Mouse (Mus musculus) heart, adult 2 months (tissue): ENCODE data around the gene Tmem186. TPM values are rescaled to one million over a fixed set of nuclear protein-coding genes. Genes with fewer than 3 reads are reported as not detected.

Experiments used
- DNase-seq, 2 experiments: peaks; one replicate each; pipeline ENCODE4 v3.0.0; 2021
- H3K27ac ChIP-seq: fragments of 200-600 bp; 2 replicates; pipeline ENCODE4 v1.8.1; 2022
- H3K27me3 ChIP-seq: fragments of 200-500 bp; 2 replicates; pipeline ENCODE4 v1.6.1; 2012; ENCODE audit warnings: mild to moderate bottlenecking, low read length, inconsistent platforms, mixed read lengths; ENCODE audit not compliant: control insufficient read depth, insufficient read depth
- H3K36me3 ChIP-seq: fragments of 200-500 bp; 2 replicates; pipeline ENCODE4 v1.6.1; 2012; ENCODE audit warnings: low read length, inconsistent platforms; ENCODE audit not compliant: control insufficient read depth, insufficient read depth
- H3K4me1 ChIP-seq: fragments of 200-500 bp; 2 replicates; pipeline ENCODE4 v1.6.1; 2011; ENCODE audit warnings: low read length; ENCODE audit not compliant: control insufficient read depth, insufficient read depth
- H3K4me3 ChIP-seq: fragments of 200-600 bp; 2 replicates; pipeline ENCODE4 v1.8.1; 2022
- H3K79me2 ChIP-seq: fragments of 200-500 bp; replicated peaks from 2 replicates; pipeline ENCODE4 v1.6.1; 2012; ENCODE audit warnings: mild to moderate bottlenecking, inconsistent platforms, low read length, moderate library complexity, mixed read lengths; ENCODE audit not compliant: control insufficient read depth, insufficient read depth
- H3K9ac ChIP-seq: fragments of 200-500 bp; 2 replicates; pipeline ENCODE4 v1.6.1; 2012; ENCODE audit warnings: low read depth, mild to moderate bottlenecking, control low read depth, inconsistent platforms, low read length, mixed read lengths
- CTCF ChIP-seq: fragments of 200-600 bp; IDR thresholded peaks from 2 replicates; pipeline ENCODE4 v1.8.1; 2022; ENCODE audit warnings: antibody characterized with exemption, mild to moderate bottlenecking, moderate library complexity
- EP300 ChIP-seq: fragments of 200-500 bp; IDR thresholded peaks from 2 replicates; pipeline ENCODE4 v1.6.1; 2011; ENCODE audit warnings: low read depth, low read length, control low read depth; ENCODE audit not compliant: insufficient read depth
- POLR2A ChIP-seq: fragments of 200-500 bp; IDR thresholded peaks from 2 replicates; pipeline ENCODE4 v1.6.1; 2011; ENCODE audit warnings: mild to moderate bottlenecking, low read depth, low read length, control low read depth; ENCODE audit not compliant: insufficient read depth
- WGBS: fragments of 180-500 bp; shearing (Covaris S2); methylation state at CpG from one replicate; pipeline ENCODE4 v1.1.7; 2018; 5-methylcytosine and 5-hydroxymethylcytosine counted together
- intact Hi-C: fragments of 180-260 bp; cut with DNase I; formaldehyde crosslinking; loops from one replicate; pipeline ENCODE4 v1.15.1; 2025
- polyA plus RNA-seq: library from polyadenylated mRNA; depleted of rRNA; stranded (reverse); fragments of >200 nt; gene quantifications from 2 replicates; pipeline ENCODE4 v1.2.3, GENCODE M21; 2012
- total RNA-seq, 2 experiments: library from RNA; stranded (reverse); gene quantifications; 2 replicates each; pipeline ENCODE4 v1.2.3; 2021

The Tmem186 gene
- total and polyA plus RNA-seq, 3 experiments, result 13.7 to 19.1 (median 17.2) TPM

DNA sequence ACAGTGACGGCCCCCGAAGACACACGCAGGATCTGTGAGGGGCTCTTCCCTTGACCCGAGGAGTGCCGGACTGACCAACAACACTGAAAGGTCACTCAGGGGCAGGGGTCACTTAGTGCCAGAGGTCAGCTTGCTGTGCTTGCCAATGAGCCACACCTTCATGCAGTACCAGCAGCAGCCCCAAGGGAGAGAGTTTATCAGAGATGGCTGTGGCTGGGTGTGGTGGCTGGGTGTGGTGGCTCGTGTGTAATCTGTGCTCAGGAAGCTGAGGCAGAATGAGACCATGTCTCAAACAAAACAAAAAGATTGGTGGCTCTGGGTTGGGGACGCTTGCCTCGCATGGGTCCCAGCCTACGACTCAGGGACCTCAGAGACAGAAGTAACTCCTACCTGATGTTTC is 18.1 kb upstream of the Tmem186 start:
- Histone ChIP-seq H3K36me3 (no peaks in the 10 kb centered on the region), H3K4me3 (no peak overlapping the region), H3K27ac (no peak overlapping the region), H3K79me2 (no peaks in the 10 kb centered on the region), H3K27me3 (no peaks in the 10 kb centered on the region), H3K9ac (no peak overlapping the region), H3K4me1 (no peaks in the 10 kb centered on the region)
- intact Hi-C loops, result loop anchor here (2.0 kb wide), 1 partner anchor 15 kb away; no protein-coding TSS in a partner anchor
- 62% methylated on average over 9 of the region's 9 CpGs for WGBS
- TF ChIP-seq CTCF, result peak; percentile 28; the same call in 1 of the 2 replicates
- TF ChIP-seq EP300, result no peak
- DNase-seq, result no peak

DNA sequence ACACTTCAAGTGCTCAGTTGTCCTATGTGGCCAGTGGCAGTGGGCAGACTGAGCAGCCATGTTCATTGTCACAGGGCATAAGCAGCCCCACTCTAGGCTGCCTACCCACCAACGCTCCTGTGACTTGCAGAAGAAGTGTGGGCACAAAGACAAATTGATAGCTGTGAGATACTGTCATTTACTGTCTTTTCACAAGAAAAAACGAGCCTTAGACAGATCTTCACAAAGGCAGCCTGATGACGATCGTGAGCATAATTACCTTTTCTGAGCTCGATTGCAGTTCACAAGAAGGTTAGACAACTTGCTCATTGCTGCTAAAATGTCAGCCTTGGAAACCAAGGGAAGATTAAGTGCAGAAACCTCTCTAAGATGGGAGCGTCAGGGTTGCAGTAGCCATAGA is 17.6 kb upstream of the Tmem186 start:
- Histone ChIP-seq H3K4me1 (no peaks in the 10 kb centered on the region), H3K27ac (no peak overlapping the region), H3K9ac (no peak overlapping the region), H3K4me3 (no peak overlapping the region), H3K27me3 (no peaks in the 10 kb centered on the region), H3K36me3 (no peaks in the 10 kb centered on the region), H3K79me2 (no peaks in the 10 kb centered on the region)
- no peak for DNase-seq
- intact Hi-C loops, result loop anchor here (2.0 kb wide), 1 partner anchor 16 kb away; no protein-coding TSS in a partner anchor
- 84% methylated on average over 6 of the region's 6 CpGs for WGBS
- TF ChIP-seq EP300 (no peak), CTCF (no peak), POLR2A (no peak)

DNA sequence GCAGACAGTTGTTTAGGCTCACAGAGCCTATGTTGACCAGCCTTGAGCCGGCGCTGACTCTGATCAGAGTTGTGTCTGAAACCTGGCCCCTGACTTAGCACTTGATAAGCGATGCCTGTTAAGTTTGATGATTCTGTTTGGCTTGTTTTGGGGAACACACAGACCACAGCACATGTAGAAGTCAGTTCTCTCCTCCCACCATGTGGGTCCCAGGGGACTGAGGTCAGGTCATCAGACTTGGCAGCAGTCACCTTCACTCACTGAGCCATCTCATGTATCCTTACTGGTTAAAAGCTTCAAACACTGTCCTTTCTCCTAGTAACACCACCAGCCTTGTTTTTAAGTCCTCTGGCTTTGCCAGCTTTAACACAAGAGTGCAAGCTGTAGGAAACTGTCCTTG is 12.5 kb upstream of the Tmem186 start:
- no peaks in the 10 kb centered on the region for H3K36me3 ChIP-seq
- no peaks in the 10 kb centered on the region for H3K27me3 ChIP-seq
- DNase-seq, result no peak
- no peaks in the 10 kb centered on the region for H3K4me1 ChIP-seq
- H3K79me2 ChIP-seq, result no peaks in the 10 kb centered on the region
- H3K27ac ChIP-seq, result no peak overlapping the region
- no peak for TF ChIP-seq EP300
- TF ChIP-seq CTCF, result no peak
- TF ChIP-seq POLR2A, result no peak
- no peak overlapping the region for H3K4me3 ChIP-seq
- intact Hi-C loops, result no loop called here
- H3K9ac ChIP-seq, result no peak overlapping the region
- WGBS, result 84% methylated on average over 3 of the region's 3 CpGs

DNA sequence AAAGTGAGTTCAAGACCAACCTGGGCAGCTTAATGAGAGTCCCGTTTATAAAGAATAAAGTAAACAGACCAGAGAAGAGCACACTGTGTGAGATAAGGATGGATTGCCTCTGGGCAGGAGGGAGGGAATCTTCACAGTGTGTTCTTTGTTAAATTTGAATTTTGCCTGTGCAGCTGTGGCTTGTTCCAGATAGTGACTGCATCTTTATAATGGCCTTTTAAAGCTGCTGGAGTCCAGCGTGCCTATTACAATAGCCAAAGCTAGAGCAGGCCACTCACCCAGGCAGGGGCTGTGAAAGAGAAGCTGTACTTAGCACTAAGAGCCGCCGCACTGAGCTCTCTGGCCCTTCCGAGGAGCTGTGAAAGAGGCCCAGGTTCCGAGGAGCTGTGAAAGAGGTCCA is 8.0 kb upstream of the Tmem186 start:
- Histone ChIP-seq H3K27ac (no peak overlapping the region), H3K36me3 (no peaks in the 10 kb centered on the region), H3K9ac (no peak overlapping the region), H3K79me2 (no peaks in the 10 kb centered on the region), H3K4me3 (no peak overlapping the region), H3K4me1 (peaks cover 1% of the 10 kb centered on the region; the same call in 1 of the 2 replicates), H3K27me3 (no peaks in the 10 kb centered on the region)
- intact Hi-C loops, result loop anchor here (2.0 kb wide), 1 partner anchor 151 kb away; no protein-coding TSS in a partner anchor
- WGBS, result 80% methylated on average over 6 of the region's 6 CpGs
- TF ChIP-seq EP300 (no peak), CTCF (no peak), POLR2A (no peak)
- no peak for DNase-seq

DNA sequence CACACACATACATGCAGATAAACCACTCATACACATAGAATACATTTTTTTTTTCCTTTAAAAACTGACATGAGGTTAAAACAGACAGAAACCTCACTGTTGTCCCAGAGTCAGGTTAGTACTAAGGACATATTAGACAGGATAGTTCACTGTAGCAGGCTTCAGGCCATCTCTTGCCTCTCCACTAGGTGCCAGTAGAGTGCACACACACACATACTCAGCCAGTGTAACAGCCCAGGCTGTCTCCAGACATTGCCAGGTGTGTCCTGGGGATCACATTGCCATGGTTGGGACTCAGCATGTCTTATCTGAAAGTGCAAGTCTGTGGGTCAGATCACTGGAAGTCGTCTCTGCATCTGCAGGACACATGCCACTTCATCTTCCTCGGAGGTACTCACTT is 6.3 kb upstream of the Tmem186 start:
- intact Hi-C loops, result loop anchor here (1.0 to 5.0 kb wide), 3 partner anchors 30 to 149 kb away; no protein-coding TSS in a partner anchor
- Histone ChIP-seq H3K4me3 (no peak overlapping the region), H3K27ac (no peak overlapping the region), H3K4me1 (peaks cover 4% of the 10 kb centered on the region), H3K36me3 (no peaks in the 10 kb centered on the region), H3K79me2 (no peaks in the 10 kb centered on the region), H3K27me3 (no peaks in the 10 kb centered on the region), H3K9ac (no peak overlapping the region)
- TF ChIP-seq POLR2A (no peak), EP300 (0 out of 2 replicates have a peak, but pooled peaks have one; percentile 45), CTCF (peak; percentile 92)
- WGBS, result 65% methylated on average over 2 of the region's 2 CpGs
- DNase-seq, result peak; percentile 43 to 47

DNA sequence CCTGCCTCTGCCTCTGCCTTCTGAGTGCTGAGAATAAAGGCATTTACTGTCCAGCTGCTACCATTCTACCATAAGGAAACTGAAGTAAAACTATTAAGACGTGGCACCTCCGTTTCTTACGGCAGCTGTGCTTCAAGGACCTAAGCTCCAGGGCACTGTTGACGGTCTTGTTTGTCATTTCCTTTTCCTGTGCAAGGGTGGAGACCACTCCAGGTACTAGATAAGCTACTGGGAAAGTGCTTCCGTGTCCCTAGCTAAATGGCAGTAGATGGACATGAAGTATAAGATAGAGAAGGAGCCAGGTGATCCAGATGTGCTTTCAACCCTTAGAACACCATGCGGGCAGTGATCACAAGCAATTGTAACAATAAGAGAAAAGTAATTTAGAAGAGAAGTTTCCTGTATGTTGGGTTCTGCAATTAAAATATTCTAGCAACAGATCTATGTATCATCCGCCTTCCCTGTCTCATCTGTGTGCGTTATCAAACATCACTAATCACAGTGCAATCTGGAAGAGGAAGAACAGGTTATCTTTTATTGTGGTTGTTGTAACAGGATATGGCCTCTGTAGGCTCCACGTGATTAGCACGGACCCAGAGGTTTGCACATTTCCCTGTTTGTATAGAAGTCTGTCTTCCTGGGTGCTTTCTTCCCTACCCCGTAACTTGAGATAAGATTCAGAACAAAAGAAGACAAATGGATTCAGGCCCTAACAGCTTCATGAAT is 2.1 kb upstream of the Tmem186 start:
- Histone ChIP-seq H3K27me3 (no peaks in the 10 kb centered on the region), H3K79me2 (no peaks in the 10 kb centered on the region; the same call in 1 of the 2 replicates), H3K4me3 (no peak overlapping the region), H3K9ac (no peak overlapping the region), H3K27ac (no peak overlapping the region), H3K4me1 (peaks cover 7% of the 10 kb centered on the region), H3K36me3 (no peaks in the 10 kb centered on the region; the same call in 1 of the 2 replicates)
- TF ChIP-seq POLR2A, result no peak
- intact Hi-C loops, result loop anchor here (5.0 kb wide), 2 partner anchors 98 to 127 kb away; partner anchors contain the start of gene Abat
- WGBS, result 52% methylated on average over 11 of the region's 11 CpGs
- no peak for DNase-seq
